Mouse (Mus musculus) neural tube, embryonic 14.5 days (tissue): ENCODE results near the gene Ntn5. TPM values are rescaled to one million over a fixed set of nuclear protein-coding genes. Genes with fewer than 3 reads are reported as not detected.

Experiments used
- ATAC-seq: fragments of 200-750 bp; cut with Nextera tagmentation; 2 replicates; pipeline ENCODE4 v1.8.0; 2017; ENCODE audit warnings: low read depth, mild to moderate bottlenecking, moderate TSS enrichment, moderate library complexity
- H3K27ac ChIP-seq: fragments of 300-500 bp; sonication (generic); 2 replicates; pipeline ENCODE4 v1.5.1; 2014; ENCODE audit warnings: low read depth, mild to moderate bottlenecking, control low read depth, low read length, moderate library complexity, mixed read lengths
- H3K27me3 ChIP-seq: fragments of 300-500 bp; sonication (generic); 2 replicates; pipeline ENCODE4 v1.6.1; 2014; ENCODE audit warnings: low read length; ENCODE audit not compliant: control insufficient read depth, insufficient read depth
- H3K36me3 ChIP-seq: fragments of 300-500 bp; sonication (generic); 2 replicates; pipeline ENCODE4 v1.6.1; 2014; ENCODE audit warnings: low read length, mixed read lengths; ENCODE audit not compliant: control insufficient read depth, insufficient read depth
- H3K4me1 ChIP-seq: fragments of 300-500 bp; sonication (generic); 2 replicates; pipeline ENCODE4 v1.6.1; 2014; ENCODE audit warnings: low read length; ENCODE audit not compliant: control insufficient read depth, insufficient read depth
- H3K4me2 ChIP-seq: fragments of 300-500 bp; sonication (generic); 2 replicates; pipeline ENCODE4 v1.6.1; 2014; ENCODE audit warnings: mild to moderate bottlenecking, low read depth, low read length, control low read depth
- H3K4me3 ChIP-seq: fragments of 300-500 bp; sonication (generic); 2 replicates; pipeline ENCODE4 v1.5.1; 2014; ENCODE audit warnings: low read depth, low read length, control low read depth, mixed read lengths
- H3K9ac ChIP-seq: fragments of 300-500 bp; sonication (generic); replicated peaks from 2 replicates; pipeline ENCODE4 v1.6.1; 2014; ENCODE audit warnings: low read depth, mild to moderate bottlenecking, control low read depth, low read length, mixed read lengths
- H3K9me3 ChIP-seq: fragments of 300-500 bp; sonication (generic); 2 replicates; pipeline ENCODE4 v1.6.1; 2016; ENCODE audit warnings: low read length; ENCODE audit not compliant: control insufficient read depth
- WGBS: fragments of 180-500 bp; shearing (Covaris S2); extraction: QIAGEN DNeasy Blood & Tissue Kit; methylation state at CpG from one replicate; pipeline ENCODE4 v1.1.7; 2014; 5-methylcytosine and 5-hydroxymethylcytosine counted together
- polyA plus RNA-seq: library from polyadenylated mRNA; unstranded; fragments of >200 nt; fragmentation: Nextera tagmentation; extraction: Ambion mirVana; gene quantifications from 2 replicates; pipeline ENCODE4 v1.2.1, GENCODE M21; 2014

Ntn5 gene
- polyA plus RNA-seq, 1 experiment from 2014 or later: not detected

GRCm38 (mm10) chr7:45713396-45713795 lies 29.6 kb downstream of the Ntn5 start:
- 89% methylated on average over 16 of the region's 16 CpGs for WGBS
- Histone ChIP-seq H3K4me3 (no peak overlapping the region), H3K27me3 (no peaks in the 10 kb centered on the region; the same call in 1 of the 2 replicates), H3K9ac (no peak overlapping the region), H3K4me1 (peaks cover 40% of the 10 kb centered on the region), H3K27ac (no peak overlapping the region), H3K4me2 (no peak overlapping the region), H3K9me3 (no peaks in the 10 kb centered on the region), H3K36me3 (peaks cover 31% of the 10 kb centered on the region)
- ATAC-seq: no peak

- Histone ChIP-seq H3K9me3 (no peaks in the 10 kb centered on the region), H3K36me3 (peaks cover 31% of the 10 kb centered on the region), H3K9ac (no peak overlapping the region; the same call in 1 of the 2 replicates), H3K27ac (no peak overlapping the region), H3K4me1 (peaks cover 39% of the 10 kb centered on the region), H3K4me2 (peak overlapping the region; percentile 92), H3K27me3 (no peaks in the 10 kb centered on the region; the same call in 1 of the 2 replicates), H3K4me3 (peak overlapping the region; percentile 62; the same call in 1 of the 2 replicates)
- 85% methylated on average over 6 of the region's 6 CpGs for WGBS
- no peak for ATAC-seq
These were observed 30.2 kb downstream of the Ntn5 start for GRCm38 (mm10) chr7:45713881-45714520.

- Histone ChIP-seq H3K27ac (peak overlapping the region; percentile 55; the same call in 1 of the 2 replicates), H3K9ac (peak overlapping the region; percentile 69), H3K36me3 (peaks cover 32% of the 10 kb centered on the region), H3K9me3 (no peaks in the 10 kb centered on the region), H3K4me2 (peak overlapping the region; percentile 92), H3K27me3 (no peaks in the 10 kb centered on the region; the same call in 1 of the 2 replicates), H3K4me3 (peak overlapping the region; percentile 62), H3K4me1 (peaks cover 38% of the 10 kb centered on the region)
- ATAC-seq: peak; percentile 33
- WGBS: 11% methylated on average over 14 of the region's 14 CpGs
These were observed 30.8 kb downstream of the Ntn5 start for GRCm38 (mm10) chr7:45714630-45715089.

GRCm38 (mm10) chr7:45715090-45715708 lies 31.4 kb downstream of the Ntn5 start, which contains the start of gene Rpl18:
Gene Rpl18, plus strand, starts transcription at chr7:45715457.
- Histone ChIP-seq H3K4me3 (peak within 1 kb of the TSS; percentile 62), H3K9ac (peak within 1 kb of the TSS; percentile 69), H3K27ac (peak within 1 kb of the TSS; percentile 62), H3K4me1 (peaks cover 36% of the 10 kb centered on the region), H3K27me3 (no peaks in the 10 kb centered on the region; the same call in 1 of the 2 replicates), H3K36me3 (peaks cover 36% of the 10 kb centered on the region), H3K9me3 (no peaks in the 10 kb centered on the region), H3K4me2 (peak within 1 kb of the TSS; percentile 92)
- peak; percentile 92 for ATAC-seq
- WGBS: 7% methylated on average over 34 of the region's 34 CpGs

GRCm38 (mm10) chr7:45715741-45716459 lies 32.1 kb downstream of the Ntn5 start:
- Histone ChIP-seq H3K9me3 (no peaks in the 10 kb centered on the region), H3K4me1 (peaks cover 36% of the 10 kb centered on the region), H3K27ac (peak overlapping the region; percentile 62), H3K27me3 (no peaks in the 10 kb centered on the region; the same call in 1 of the 2 replicates), H3K4me3 (peak overlapping the region; percentile 62), H3K4me2 (peak overlapping the region; percentile 92), H3K36me3 (peaks cover 36% of the 10 kb centered on the region), H3K9ac (no peak overlapping the region)
- ATAC-seq: no peak
- 85% methylated on average over 19 of the region's 19 CpGs for WGBS

GRCm38 (mm10) chr7:45716460-45716857 lies 32.6 kb downstream of the Ntn5 start:
- Histone ChIP-seq H3K4me1 (peaks cover 36% of the 10 kb centered on the region), H3K27ac (no peak overlapping the region), H3K9ac (no peak overlapping the region), H3K27me3 (no peaks in the 10 kb centered on the region; the same call in 1 of the 2 replicates), H3K36me3 (peaks cover 33% of the 10 kb centered on the region), H3K4me2 (peak overlapping the region; percentile 92), H3K4me3 (peak overlapping the region; percentile 62), H3K9me3 (no peaks in the 10 kb centered on the region)
- no peak for ATAC-seq
- 97% methylated on average over 3 of the region's 3 CpGs for WGBS

- 13% methylated on average over 31 of the region's 31 CpGs for WGBS
- no peaks in the 10 kb centered on the region for H3K9me3 ChIP-seq
- H3K4me3 ChIP-seq: peak overlapping the region; percentile 58
- peak overlapping the region; percentile 85 for H3K27ac ChIP-seq
- peaks cover 26% of the 10 kb centered on the region for H3K36me3 ChIP-seq
- ATAC-seq: peak; percentile 16
- H3K4me1 ChIP-seq: peaks cover 36% of the 10 kb centered on the region
- H3K27me3 ChIP-seq: no peaks in the 10 kb centered on the region; the same call in 1 of the 2 replicates
- peak overlapping the region; percentile 92 for H3K4me2 ChIP-seq
- peak overlapping the region; percentile 70 for H3K9ac ChIP-seq
These were observed 33.4 kb downstream of the Ntn5 start for GRCm38 (mm10) chr7:45716952-45717917.

GRCm38 (mm10) chr7:45717918-45718297 lies 34.1 kb downstream of the Ntn5 start, which contains the start of gene Sphk2:
Gene Sphk2, minus strand, starts transcription at chr7:45718002.
- peak within 1 kb of the TSS; percentile 92 for H3K4me2 ChIP-seq
- H3K36me3 ChIP-seq: peaks cover 19% of the 10 kb centered on the region
- under 1% methylated on average over 41 of the region's 41 CpGs for WGBS
- peaks cover 36% of the 10 kb centered on the region for H3K4me1 ChIP-seq
- H3K4me3 ChIP-seq: peak within 1 kb of the TSS; percentile 58
- no peaks in the 10 kb centered on the region for H3K9me3 ChIP-seq
- H3K27ac ChIP-seq: peak within 1 kb of the TSS; percentile 85
- H3K9ac ChIP-seq: peak within 1 kb of the TSS; percentile 70
- no peaks in the 10 kb centered on the region; the same call in 1 of the 2 replicates for H3K27me3 ChIP-seq
- peak; percentile 73 for ATAC-seq
